Mouse (Mus musculus): ENCODE results near the gene Slc4a1. TPM values are rescaled to one million over a fixed set of nuclear protein-coding genes. Genes with fewer than 3 reads are reported as not detected.

Slc4a1 gene
- polyA plus RNA-seq, 1 experiment = 0.60 TPM

DNA sequence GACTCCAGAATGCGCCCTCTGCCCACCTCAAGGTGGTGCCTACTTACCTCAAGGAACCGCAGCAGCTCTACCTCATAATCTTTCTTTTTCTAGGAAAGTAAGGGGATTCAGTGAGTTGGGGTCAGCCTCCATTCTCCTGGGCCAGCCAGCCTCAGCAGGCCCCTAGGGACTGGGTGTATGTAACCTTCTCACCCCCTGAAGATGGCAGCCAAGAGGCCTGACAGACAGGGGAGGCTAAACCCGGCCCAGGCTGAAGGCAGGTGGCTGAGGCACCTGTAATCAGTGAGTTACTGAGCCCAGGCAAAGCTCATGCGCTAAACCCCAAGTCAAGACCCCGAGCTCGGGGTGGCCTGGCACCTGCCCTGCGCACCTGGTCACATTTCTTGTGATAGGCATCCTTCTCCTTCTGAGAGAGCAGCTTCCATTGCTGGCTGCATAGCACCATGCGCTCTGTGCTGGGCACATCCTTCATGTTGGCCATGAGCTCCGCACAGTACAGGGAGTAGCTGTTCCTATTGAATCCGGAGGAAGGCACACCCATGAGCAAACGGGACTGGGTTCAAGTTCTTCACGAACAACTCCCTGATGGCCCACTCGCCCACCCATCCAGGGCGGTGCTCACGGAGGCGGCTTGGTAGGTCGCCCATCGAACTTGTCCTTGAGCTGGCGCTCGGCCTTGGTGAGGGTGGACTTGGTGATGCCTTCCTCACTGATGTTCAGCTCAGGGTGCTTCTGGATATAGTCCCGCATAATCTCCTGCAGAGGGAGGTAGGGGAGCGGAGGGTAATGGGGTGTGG lies 56.0 kb downstream of the Slc4a1 start:
- DNase-seq (ENCODE audit: extremely low spot score in 1 of 2, low spot score in 1 of 2) = no peak

DNA sequence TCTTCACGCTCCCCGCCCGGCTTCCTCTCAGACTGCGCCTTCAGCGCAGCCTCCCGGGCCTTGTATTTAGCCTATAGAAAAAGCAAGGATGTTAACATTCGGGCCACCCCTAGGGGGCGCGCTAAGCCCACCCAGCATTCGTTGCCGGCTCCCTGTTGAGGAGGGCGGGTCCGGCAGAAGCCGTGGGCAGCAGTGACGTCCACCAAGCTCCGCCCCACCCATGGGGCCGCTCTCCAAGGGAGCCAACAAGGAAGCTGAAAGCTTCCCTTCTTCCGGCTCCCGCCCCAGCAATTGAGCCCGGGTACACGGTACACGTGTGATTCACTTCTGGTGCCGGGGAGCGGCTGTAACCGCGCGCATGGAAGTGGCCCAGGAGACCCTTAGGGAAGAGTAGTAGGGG lies 57.0 kb downstream of the Slc4a1 start:
- peak; percentile 93 to 99 for DNase-seq (ENCODE audit: extremely low spot score in 1 of 2, low spot score in 1 of 2)

DNA sequence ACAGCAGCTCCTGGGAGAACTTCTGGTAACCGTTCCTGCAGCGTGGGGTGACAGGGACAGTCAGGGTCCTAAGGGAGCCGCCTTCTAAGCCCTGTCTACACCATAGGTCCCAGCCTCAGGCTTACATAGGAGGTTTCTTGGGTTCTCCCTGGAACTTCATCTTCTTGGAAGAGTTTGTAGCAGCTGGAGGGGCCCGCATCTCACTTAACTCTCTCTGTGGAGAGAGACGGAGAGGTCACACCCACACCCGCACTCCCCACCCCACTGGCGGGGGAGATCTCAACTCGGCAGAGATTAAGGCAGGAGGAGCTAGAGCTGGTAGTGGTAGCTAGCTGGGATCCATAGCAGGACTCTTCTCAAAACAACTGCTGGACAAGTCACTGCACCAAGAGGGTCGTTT lies 57.9 kb downstream of the Slc4a1 start:
- DNase-seq (ENCODE audit: extremely low spot score in 1 of 2, low spot score in 1 of 2) = no peak

DNA sequence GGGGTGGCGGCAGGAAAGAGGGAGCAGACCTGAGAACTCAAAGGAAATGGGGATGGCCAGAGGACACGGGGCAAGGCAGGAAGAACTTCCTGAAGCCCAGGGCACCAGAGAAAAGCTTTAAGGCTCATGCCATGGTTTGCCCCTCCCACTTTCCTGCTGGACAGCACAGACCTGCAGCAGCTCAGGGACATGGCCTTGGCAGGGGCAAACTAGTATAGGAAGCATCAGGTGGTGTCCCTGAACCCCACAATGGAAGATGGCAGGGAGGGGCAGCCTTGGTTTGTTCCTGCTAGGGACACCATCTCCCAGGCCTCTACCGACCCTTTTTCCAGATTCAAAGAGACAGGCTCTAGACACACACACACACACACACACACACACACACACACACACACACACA lies 60.6 kb downstream of the Slc4a1 start:
- no peak for DNase-seq (ENCODE audit: extremely low spot score in 1 of 2, low spot score in 1 of 2)

DNA sequence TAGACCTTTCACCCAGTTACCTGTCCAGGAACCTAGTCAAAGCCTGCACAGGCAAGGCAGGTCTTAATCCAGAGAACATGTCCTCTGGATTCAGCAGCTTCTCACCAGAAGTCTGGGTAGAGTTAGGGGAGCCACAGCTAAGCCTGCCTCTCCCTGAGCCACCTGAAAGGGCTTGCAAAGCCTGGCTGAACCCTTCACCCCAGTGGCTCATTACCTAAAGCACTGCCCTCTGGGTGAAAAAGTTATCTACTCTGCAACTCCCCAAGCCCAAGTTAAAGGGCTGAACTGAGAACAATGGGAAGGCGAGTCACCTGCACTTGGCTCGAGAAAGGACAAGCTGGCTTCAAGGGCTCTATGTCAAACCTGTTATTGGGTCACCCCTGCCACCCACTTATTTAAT lies 61.9 kb downstream of the Slc4a1 start:
- DNase-seq (ENCODE audit: extremely low spot score in 1 of 2, low spot score in 1 of 2) = no peak

DNA sequence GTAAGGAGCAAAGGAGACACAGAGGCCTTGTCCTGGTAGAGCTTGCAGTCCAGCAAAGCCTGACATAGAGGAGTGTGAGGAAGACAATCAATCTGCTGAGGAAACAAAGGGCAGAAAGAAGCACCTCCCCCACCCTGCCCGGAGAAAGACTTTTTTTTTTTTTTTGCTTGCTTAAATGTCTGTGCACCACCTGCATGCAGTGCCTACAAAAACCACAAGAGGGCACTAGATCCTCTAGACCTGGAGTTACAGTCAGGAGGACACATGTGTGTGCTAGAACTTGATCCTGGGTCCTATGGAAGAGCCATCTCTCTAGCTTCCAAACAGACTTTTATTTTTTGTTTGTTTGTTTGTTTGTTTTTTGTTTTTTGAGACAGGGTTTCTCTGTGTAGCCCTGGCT lies 66.2 kb downstream of the Slc4a1 start:
- DNase-seq (ENCODE audit: extremely low spot score in 1 of 2, low spot score in 1 of 2) = no peak

Other genes with a start within 250 kb of the Slc4a1 start
- 0.04 and 0.06 TPM in 2 replicates for gene Nags, start 220.7 kb downstream of the Slc4a1 start, polyA plus RNA-seq (2012; rRNA removed)
- 28.1 TPM in 2 replicates for gene Tmem101, start 209.8 kb downstream of the Slc4a1 start, polyA plus RNA-seq (2012; rRNA removed)
- gene Lsm12, start 180.9 kb downstream of the Slc4a1 start, polyA plus RNA-seq (2012; rRNA removed) = 32.9 and 35.5 TPM in 2 replicates
- gene G6pc3, start 176.6 kb downstream of the Slc4a1 start, polyA plus RNA-seq (2012; rRNA removed) = 87.5 and 91.4 TPM in 2 replicates
- 256 and 323 TPM in 2 replicates for gene Hdac5, start 136.0 kb downstream of the Slc4a1 start, polyA plus RNA-seq (2012; rRNA removed)
- gene BC030867, start 117.3 kb downstream of the Slc4a1 start, polyA plus RNA-seq (2012; rRNA removed) = 1.2 and 1.9 TPM in 2 replicates
- gene Asb16, start 97.5 kb downstream of the Slc4a1 start, polyA plus RNA-seq (2012; rRNA removed) = 2.3 and 2.7 TPM in 2 replicates
- gene Tmub2, start 81.3 kb downstream of the Slc4a1 start, polyA plus RNA-seq (2012; rRNA removed) = 82.5 and 85.4 TPM in 2 replicates
- gene Atxn7l3, start 69.6 kb downstream of the Slc4a1 start, polyA plus RNA-seq (2012; rRNA removed) = 142 and 147 TPM in 2 replicates
- 96.7 and 99.3 TPM in 2 replicates for gene Ubtf, start 46.5 kb downstream of the Slc4a1 start, polyA plus RNA-seq (2012; rRNA removed)
- 538 and 540 TPM in 2 replicates for gene Rundc3a, start 27.2 kb upstream of the Slc4a1 start, polyA plus RNA-seq (2012; rRNA removed)
- 82.9 and 90.8 TPM in 2 replicates for gene Slc25a39, start 41.7 kb upstream of the Slc4a1 start, polyA plus RNA-seq (2012; rRNA removed)
- 70.9 and 78.2 TPM in 2 replicates for gene Grn, start 64.1 kb upstream of the Slc4a1 start, polyA plus RNA-seq (2012; rRNA removed)
- 69.6 and 70.0 TPM in 2 replicates for gene Fam171a2, start 81.5 kb upstream of the Slc4a1 start, polyA plus RNA-seq (2012; rRNA removed)
- 4.5 and 5.3 TPM in 2 replicates for gene Itga2b, start 103.9 kb upstream of the Slc4a1 start, polyA plus RNA-seq (2012; rRNA removed)
- 56.2 and 61.7 TPM in 2 replicates for gene Gpatch8, start 190.2 kb upstream of the Slc4a1 start, polyA plus RNA-seq (2012; rRNA removed)
- 6.2 and 6.6 TPM in 2 replicates for gene Gm11627, start 213.3 kb upstream of the Slc4a1 start, polyA plus RNA-seq (2012; rRNA removed)
- gene Fzd2, start 238.2 kb upstream of the Slc4a1 start, polyA plus RNA-seq (2012; rRNA removed) = 12.1 and 13.3 TPM in 2 replicates